Mouse (Mus musculus): Measurements from ENCODE around the gene Fam126a. TPM values are rescaled to one million over a fixed set of nuclear protein-coding genes. Genes with fewer than 3 reads are reported as not detected.
A peak's percentile ranks its signal among the peaks of the same experiment; 100 is the strongest.

The Fam126a gene
- 145 and 170 TPM in 2 replicates for total RNA-seq (2015; ENCODE audit: low replicate concordance)
- 145 and 177 TPM in 2 replicates for total RNA-seq (2017; ENCODE audit: low replicate concordance)

DNA sequence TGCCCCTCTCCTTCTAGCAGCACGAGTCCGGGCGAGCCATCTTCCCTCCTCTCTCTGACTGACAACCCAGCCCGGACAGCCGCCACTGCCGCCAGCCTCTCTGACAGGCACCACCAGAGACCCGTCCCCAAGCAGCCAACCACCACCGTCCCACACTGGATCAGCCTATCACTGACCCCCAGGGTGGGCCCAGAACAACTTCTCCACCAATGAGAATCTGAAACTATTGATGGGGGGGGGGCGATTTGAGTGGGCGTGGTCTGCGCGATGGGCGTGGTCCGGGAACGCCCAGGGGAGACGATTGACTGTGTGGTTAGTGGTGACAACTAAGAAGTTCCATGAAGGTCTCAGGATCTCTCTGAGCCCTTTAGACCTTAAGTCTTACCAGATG lies at the start of gene Fam126a:
Gene Fam126a (minus strand): TSS at position 112 of the 391 bp plus-strand sequence.
- ATAC-seq (replicated peaks; ENCODE audit: low FRiP score, poor library complexity, severe bottlenecking) = peak; percentile 95

DNA sequence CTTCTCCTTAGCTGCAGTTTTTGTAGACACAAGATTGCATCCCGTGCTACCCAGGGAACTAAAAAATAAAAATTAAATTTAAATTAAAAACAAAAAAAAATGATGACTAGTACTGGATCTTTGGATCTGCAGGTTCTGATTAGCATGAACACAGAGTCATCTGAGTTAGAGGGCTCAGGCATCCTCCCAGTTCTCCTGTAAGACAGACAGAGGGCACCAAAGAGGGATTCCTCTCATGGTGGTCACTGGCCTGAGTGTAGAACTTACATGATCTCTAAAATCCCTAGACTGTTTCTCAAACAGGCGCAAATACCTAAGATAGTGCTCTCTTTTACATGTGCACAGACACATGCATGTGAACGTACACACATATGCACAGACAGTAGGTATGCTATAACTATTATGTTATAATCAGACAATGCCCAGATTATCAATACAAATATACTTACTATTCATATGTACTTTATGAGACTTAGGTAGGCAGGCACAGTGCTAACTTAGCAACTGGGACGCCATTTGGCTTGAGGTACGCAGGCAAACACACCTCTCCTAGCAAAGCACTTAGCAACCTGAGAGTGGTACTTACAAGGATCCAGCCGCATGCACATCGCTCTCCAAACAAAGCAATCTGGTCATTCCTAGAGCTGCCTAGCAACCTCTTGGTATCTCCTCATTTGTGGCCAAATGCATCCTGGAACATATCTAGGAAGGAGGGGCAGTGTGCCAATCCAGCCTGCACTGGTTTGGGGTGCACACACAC lies 48.1 kb upstream of the Fam126a start:
- no peak for ATAC-seq (replicated peaks; ENCODE audit: low FRiP score, poor library complexity, severe bottlenecking)

DNA sequence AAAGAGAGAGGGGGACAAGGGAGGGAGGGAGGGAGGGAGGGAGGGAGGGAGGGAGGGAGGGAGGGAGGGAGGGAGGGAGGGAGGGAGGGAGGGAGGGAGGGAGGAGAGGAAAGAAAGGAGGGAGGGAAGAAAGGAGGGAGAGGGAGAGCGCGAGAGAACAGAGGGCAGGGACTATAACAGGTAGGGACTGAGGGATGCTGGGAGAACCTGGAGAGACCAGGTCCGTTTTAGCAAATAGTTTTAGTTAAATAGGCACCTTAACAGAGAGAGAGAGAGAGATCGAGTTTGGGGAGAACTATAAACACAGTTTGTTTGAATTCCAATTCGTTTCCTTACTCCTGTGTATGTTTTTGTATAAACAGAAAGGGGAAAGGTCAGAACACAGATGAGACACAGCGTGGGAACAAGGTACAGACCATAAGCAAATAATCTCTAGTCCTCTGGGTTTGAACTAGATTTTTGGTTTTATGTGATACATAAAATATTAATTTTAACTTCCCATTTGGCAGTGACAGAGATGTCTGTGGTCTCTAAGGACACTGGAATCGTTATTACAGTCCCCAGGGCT lies 47.3 kb upstream of the Fam126a start:
- no peak for ATAC-seq (replicated peaks; ENCODE audit: low FRiP score, poor library complexity, severe bottlenecking)

DNA sequence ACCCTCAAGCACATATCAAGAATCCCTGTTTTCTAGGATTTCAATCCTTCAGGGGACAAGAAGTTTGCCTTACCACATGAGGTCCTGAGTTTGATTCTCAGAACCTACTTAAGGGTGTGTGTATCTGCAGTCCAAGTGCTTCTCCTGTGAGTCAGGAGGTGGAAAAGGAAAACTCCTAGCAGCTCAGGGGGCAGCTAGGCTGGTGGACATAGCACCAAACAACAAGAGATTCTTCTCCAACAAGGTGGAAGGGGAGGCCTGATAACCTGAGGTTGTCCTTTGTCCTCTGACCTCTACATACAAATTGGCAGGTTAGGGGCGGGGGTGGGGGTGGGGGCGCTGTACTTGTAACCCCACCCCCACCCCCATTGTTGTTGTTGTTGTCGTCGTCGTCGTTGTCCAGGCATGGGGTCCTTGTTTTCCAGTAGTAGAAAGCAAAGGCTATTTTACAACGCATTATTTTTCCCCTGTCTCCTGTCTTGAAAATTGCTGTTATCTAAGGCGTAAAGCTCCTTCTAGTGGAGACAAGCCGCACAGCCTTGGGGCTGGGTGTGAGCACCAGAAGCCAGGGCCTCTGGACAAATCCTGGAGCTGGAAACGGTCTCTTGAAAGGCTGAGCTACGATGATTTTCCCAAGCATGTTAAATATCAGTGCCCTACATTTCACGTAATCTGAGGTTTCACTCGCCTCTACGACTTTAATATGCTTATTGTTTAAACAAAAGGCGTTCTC lies 46.7 kb upstream of the Fam126a start:
- peak; percentile 84 for ATAC-seq (replicated peaks; ENCODE audit: low FRiP score, poor library complexity, severe bottlenecking)

DNA sequence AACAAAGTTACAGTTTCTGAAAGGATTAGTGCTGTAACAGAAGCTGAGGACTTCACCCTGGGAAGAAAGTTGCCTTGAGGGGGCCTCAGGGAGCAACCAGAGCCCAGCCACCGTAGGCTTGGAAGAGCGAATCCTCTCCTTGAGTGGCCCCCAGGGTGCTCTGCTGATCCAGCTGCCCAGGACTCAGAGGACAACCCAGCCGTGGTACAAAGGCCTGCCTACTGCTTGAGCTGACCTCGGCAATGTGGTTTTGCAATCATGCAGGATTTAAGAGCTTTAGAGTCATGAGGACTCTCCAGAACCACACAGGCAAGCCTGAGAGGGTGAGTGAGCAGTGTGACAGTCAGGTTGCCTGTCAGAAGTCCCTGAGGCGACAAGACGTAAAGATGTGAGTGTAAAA lies 41.5 kb upstream of the Fam126a start:
- ATAC-seq (replicated peaks; ENCODE audit: low FRiP score, poor library complexity, severe bottlenecking) = no peak

DNA sequence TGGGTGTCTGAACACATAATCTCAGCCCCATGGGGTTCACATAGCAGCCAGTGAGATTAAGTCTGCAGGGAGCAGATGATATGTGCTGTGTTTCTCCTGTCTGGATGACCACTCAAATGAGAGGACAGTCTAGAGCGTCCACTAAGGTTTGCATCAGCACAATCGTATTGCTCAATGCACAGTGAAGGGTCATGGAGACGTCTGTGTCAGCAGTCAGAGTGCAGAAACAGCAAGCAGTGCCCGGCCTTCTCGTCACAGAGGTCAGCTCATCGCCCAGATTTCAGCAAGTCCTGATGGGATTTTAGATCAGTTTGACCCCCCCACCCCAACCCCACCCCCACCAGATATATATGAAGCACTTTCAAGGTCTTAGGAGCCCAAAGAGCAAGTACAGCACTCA lies 38.5 kb upstream of the Fam126a start:
- no peak for ATAC-seq (replicated peaks; ENCODE audit: low FRiP score, poor library complexity, severe bottlenecking)

DNA sequence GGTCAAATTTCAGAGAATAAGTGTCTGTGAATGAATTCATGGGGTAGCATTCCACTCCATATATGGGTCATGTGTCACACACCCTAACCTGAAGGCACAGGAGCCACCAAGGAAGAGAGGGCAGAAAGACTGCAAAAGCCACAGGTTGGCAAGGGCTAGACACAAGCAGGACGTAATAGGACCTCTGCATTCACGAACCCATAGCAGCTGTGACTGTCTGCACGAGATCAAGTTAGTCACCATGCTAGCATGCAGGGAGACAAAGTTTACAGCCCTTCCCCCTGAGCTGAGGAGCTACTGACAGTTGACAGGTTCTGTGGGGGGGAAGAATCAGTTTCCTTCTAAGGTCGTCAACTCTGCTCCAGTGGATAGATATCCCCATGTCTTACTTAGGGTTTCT lies 33.1 kb upstream of the Fam126a start:
- ATAC-seq (replicated peaks; ENCODE audit: low FRiP score, poor library complexity, severe bottlenecking) = no peak

DNA sequence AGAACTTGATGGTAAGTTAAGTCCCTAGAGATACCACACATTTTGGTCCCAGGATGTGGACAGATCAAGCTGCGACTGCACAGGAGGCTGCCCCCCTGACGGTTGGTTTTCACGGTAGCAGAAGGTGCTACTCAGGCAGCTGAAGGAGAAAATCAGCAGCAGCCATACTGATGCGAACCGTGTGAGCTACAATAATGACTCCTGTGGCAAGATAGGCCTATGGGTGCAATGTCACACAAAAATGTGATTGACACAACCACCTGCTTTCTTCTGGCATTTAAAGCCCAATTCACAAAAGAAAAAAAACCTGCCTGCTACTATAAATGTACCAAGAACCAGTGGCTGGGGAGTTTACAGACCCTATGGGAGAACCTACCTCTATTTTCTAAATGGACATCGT lies 32.5 kb upstream of the Fam126a start:
- ATAC-seq (replicated peaks; ENCODE audit: low FRiP score, poor library complexity, severe bottlenecking) = no peak

DNA sequence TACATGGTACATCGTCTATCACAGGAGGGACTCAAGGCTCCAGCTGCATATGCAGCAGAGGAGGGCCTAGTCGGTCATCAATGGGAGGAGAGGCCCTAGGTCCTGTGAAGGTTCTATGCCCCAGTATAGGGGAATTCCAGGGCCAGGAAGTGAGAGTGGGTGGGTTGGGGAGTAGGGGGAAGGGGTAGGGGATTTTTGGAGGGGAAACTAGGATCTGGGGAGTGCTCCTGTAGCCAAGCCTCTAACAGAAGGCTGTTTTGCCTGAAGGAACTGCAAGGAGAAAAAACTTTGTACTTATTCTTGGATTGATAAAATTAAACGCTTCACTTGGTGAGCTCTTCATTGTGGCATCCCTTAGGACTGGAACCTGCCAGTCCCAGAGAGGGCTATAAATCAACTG lies 30.5 kb upstream of the Fam126a start:
- no peak for ATAC-seq (replicated peaks; ENCODE audit: low FRiP score, poor library complexity, severe bottlenecking)

DNA sequence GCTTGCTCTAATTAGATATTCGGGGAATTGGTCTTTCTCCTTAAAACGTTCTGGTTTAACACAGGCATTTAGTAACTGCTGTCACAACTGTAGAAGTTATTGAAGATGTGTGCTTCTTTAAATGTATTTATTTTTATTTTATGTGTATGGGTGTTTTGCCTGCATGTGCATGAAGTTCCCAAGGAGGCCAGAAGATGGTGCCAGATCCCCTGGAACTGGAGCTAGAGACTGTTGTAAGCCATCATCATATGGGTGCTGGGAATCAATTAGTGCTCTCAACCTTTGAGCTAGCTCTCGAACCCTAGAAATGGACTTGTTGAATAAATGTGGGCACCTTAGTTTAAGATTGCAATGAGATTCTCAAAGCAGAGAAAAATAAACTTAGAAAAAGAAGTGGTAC lies 27.1 kb upstream of the Fam126a start:
- ATAC-seq (replicated peaks; ENCODE audit: low FRiP score, poor library complexity, severe bottlenecking) = no peak

DNA sequence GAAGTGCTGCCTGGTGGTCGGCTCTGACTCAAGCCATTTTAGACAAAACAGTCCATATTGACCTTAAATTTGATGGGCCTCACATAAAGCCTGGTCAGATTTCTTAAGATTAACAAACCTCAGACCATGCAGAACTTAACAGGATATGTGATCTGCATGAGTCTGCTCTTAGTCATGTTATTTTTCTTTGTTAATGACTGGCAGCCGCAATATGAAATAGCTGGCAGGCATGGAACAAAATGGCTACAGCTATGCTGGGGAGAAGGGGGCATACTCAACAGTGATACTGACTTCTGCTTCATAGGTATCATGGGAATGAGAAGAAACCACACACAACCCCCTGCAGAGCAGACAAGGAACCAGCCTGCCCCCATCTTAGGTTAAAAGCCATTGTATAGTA lies 26.4 kb upstream of the Fam126a start:
- ATAC-seq (replicated peaks; ENCODE audit: low FRiP score, poor library complexity, severe bottlenecking) = no peak

DNA sequence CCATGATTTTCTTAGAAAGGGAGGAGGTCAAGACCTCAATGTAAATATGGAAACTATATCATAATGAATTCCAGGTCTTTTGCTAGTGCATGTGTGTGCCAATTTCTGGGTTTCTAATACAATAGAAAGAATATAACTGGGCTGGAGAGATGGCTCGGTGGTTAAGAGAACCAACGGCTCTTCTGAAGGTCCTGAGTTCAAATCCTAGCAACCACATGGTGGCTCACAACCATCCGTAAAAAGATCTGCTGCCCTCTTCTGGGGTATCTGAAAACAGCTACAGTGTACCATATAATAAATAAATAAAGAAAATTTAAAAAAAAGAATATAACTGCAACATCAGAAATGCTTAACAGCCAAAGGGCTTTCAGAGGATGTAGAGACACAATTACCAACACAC lies 23.9 kb upstream of the Fam126a start:
- no peak for ATAC-seq (replicated peaks; ENCODE audit: low FRiP score, poor library complexity, severe bottlenecking)

DNA sequence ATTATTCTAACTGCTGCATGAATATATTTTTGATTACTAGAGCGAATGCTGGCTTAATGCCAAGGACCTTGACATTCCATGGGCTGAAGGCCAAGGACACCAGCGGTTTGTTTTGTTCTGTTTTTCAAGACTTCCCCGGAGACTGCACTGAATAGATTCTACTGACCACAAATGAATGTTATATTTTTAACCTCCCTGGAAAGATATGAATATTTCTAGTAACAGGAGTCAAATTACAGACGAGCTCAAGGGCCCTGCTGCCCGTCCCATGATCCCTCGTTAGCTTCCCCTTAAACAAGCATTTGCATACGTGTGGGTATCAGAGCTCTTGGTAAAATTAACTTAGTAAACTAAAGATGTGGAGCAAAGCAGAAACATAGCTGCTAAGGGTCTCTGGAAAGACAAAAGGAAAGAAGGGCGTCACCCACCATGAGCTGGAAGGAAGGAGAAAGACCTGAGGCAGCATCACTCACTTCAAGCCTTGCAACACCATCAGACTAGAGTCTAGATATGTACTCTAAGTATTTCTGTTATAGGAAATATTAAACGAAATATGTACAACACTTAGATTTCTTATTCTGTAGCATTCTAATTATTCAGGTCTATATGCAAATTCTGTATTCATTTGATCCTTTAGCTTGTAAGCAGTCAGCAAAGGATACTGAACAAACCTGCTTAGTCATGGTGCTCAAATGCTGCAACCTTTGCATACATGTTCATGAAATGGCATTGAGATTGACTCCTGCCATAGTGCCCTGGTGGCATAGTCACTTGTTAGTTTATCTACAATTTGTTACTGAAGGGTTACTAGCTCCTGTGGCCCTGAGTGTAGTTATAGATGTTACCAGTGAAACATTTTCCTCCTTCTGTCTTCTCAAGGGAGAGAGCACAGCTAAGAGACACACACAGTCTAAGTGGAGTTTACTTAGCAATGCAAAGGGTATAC lies 23.0 kb upstream of the Fam126a start:
- ATAC-seq (replicated peaks; ENCODE audit: low FRiP score, poor library complexity, severe bottlenecking) = peak; percentile 83

DNA sequence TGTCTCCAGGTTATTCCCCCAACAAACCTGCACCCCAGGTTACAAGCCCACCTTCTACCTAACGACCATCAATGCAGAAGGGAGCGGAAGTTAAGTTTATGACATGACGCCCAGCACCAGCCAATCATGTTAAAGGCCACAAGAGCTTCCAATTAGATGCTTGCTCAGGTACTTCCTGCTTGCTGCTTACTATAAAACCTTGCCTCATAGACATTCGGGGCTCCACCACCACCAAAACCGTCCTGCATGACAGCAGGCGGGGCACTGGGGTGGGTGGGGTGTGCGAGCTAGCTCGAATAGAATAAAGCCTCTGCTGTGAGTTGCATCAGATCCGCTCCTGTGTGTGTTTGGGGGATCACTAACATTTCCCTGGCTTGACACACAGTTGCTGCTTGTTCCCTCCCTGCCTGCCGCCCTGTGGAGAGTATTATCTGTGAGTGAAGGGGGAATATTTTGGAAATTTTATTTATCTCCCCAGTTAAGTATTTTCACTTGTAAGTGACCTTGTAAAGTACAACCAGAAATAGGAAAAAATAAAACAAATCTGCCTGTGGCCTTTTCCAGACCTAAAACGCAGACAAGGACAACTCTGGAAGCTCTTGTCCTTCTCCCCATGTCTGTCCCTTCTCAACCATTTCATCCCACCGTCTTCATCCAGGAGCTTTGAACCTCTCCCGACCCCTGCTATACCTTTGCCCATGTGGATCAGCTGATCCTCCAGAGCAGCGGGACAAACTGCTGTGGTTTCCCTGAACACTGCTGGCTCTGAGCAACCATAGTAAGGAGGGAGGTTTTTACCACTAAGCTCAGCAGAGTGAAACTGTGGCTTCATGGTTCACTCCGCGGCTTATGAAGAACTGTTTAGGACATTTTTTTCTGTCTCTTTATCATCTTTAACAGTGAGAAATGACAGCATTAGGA lies 21.5 kb upstream of the Fam126a start:
- ATAC-seq (replicated peaks; ENCODE audit: low FRiP score, poor library complexity, severe bottlenecking) = no peak

DNA sequence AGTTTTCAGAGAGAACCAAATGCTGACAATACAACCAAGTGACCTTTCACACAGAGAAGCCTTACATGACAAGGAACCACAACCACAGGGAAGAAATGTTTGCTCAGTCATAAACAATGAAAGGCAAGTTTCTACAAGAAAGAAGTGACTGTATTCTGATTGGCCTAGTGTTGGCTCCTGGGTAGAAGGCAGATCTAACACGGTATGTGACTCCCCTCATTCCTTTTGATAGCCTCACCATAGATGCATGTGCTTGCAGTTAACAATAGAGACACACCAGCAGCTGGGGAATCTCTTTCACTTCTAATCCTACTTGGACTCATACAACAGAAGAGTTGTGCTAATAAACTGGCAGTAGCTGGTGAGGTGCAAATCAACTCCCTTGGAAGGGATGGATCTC lies 17.3 kb upstream of the Fam126a start:
- no peak for ATAC-seq (replicated peaks; ENCODE audit: low FRiP score, poor library complexity, severe bottlenecking)

DNA sequence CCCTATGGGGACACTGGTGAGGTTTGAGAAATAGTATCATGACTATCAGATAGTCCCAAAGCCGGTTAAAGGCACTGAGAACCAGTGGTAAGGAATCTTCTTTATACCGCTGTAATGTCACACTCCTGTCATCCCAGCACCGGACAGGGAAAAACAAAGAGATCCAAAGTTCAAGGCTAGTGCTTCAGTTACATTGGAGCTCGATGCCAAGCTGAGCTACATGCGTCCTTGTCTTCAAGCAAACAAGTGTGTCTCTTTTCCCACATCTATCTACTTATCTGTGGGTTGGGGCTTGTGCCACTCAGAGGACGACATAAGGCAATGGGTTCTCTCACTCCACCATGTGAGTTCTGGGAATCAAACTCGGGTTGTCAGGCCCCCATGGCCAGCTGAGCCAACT lies 16.5 kb upstream of the Fam126a start:
- ATAC-seq (replicated peaks; ENCODE audit: low FRiP score, poor library complexity, severe bottlenecking) = no peak

DNA sequence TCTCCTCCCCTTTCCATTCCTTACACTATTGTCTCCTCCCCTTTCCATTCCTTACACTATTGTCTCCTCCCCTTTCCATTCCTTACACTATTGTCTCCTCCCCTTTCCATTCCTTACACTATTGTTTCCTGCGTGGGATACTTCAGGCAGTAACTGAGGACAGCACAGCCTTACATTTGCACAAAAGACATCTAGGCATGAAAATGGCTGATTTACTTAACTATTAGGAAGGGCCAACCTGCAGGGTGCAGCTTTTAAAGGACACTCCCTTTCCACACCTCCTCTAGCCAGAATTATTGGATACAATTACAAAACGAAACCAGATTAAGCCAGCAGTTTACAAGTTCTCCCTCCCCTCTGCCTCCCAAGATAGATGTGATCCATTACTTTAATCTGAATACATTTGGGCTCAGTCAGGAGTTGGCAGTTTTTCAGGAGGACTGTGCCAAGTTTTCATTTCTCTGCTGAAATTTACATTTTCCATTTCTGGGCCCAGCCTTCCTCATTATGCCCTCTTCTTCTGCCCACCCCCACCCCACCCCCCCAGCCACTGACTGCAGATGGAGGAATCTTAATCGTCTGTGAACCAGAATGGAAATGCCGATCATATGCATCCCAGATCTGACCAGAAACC lies 15.6 kb upstream of the Fam126a start:
- no peak for ATAC-seq (replicated peaks; ENCODE audit: low FRiP score, poor library complexity, severe bottlenecking)

DNA sequence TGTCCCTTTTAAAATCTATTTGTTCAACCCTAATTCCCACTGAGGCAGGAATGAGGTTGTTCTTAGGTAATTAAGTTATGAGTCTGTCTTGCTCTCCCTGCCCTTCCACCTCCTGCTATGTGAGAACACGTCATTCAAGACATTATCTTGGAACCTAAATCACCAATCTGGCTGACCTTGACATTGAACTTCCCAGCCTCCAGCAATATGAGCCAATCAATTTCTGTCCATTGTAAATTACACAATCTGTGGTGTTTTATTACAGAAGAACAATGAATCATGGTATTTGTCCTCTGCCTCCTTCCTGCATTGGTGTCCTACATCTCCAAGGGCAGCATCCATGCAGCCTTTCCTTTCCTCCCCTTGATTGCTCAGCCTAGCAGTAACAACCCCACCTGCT lies 13.9 kb upstream of the Fam126a start:
- ATAC-seq (replicated peaks; ENCODE audit: low FRiP score, poor library complexity, severe bottlenecking) = no peak

DNA sequence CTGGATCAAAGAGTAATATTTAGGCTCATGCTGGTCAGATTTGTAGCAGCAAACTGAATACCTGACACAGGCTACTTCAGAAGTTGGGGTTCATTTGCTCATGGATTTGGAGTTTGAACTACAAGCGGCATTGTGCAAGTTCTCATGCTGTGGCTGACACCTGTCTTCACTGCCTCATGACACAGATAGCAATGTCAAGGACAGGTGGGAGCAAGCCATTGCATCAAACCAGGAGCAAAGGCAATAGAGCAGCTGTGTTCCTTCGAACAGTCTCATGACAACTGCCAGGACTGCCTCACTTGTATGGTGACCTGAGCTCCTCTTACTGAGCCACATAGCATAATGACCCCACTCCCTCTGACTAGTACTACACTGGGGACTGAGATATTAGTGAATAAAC lies 12.9 kb upstream of the Fam126a start:
- ATAC-seq (replicated peaks; ENCODE audit: low FRiP score, poor library complexity, severe bottlenecking) = no peak

Measured in erythroid progenitor cell, adult 5-6 weeks (primary cell).